Mouse (Mus musculus): Measurements from ENCODE around the gene Mx1.

DNA sequence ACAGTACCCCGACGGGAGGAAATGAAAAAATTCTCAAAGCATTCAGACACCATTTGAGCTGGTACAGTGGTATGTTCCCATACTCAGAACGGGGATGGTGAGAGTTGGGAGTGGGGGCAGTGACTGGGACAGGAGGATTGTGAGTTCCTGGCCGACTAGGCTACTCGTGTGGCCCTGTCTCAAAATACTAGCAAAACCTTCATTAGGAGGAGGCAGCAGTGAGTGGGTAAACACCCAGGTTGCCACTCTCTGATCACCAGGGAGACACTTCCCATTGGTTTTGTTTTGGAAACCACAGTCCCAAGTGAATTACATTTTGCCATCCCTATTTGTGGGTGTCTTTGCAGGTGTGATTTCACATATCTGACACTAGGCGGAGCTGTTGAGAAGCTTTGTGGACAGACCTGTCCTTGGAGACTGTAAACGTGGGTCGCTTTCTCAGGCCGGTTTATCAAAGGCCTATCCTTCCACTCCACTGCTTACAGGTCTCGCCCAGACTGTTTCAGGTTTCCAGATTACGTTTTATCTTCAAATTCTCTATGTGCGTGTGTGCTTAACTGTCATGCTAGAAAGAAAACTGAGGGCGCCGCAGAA lies 18.9 kb downstream of the Mx1 start:
- TF ChIP-seq CTCF (conservative IDR thresholded peaks at IDR 0.05; ENCODE audit: low read length) (peak; percentile 99), POU5F1 (IDR thresholded peaks at IDR 0.05; ENCODE audit: borderline replicate concordance, low read length) (no peak), NANOG (IDR thresholded peaks at IDR 0.05; ENCODE audit: borderline replicate concordance, low read length) (no peak)

Data from E14TG2a.4 (cell line).